Mouse (Mus musculus) heart, embryonic 15.5 days (tissue): Measurements from ENCODE around the gene Cir1. TPM values are rescaled to one million over a fixed set of nuclear protein-coding genes. Genes with fewer than 3 reads are reported as not detected.

Experiments
- ATAC-seq: fragments of 200-750 bp; cut with Nextera tagmentation; replicated peaks from 2 replicates; pipeline ENCODE4 v1.8.0; 2017; ENCODE audit warnings: low read depth, moderate TSS enrichment; ENCODE audit not compliant: insufficient number of reproducible peaks, insufficient read depth, low FRiP score
- H3K27ac ChIP-seq: fragments of 300-500 bp; sonication (generic); 2 replicates; pipeline ENCODE4 v1.5.1; 2015; ENCODE audit warnings: mild to moderate bottlenecking, inconsistent platforms
- H3K27me3 ChIP-seq: fragments of 300-500 bp; sonication (generic); 2 replicates; pipeline ENCODE4 v1.6.1; 2015; ENCODE audit warnings: inconsistent platforms
- H3K36me3 ChIP-seq: fragments of 300-500 bp; sonication (generic); 2 replicates; pipeline ENCODE4 v1.6.1; 2015; ENCODE audit warnings: mild to moderate bottlenecking, inconsistent platforms
- H3K4me1 ChIP-seq: fragments of 300-500 bp; sonication (generic); replicated peaks from 2 replicates; pipeline ENCODE4 v1.6.1; 2015; ENCODE audit warnings: inconsistent platforms
- H3K4me2 ChIP-seq: fragments of 300-500 bp; sonication (generic); 2 replicates; pipeline ENCODE4 v1.6.1; 2015; ENCODE audit warnings: inconsistent platforms, mild to moderate bottlenecking, moderate library complexity
- H3K4me3 ChIP-seq: fragments of 300-500 bp; sonication (generic); 2 replicates; pipeline ENCODE4 v1.5.1; 2015; ENCODE audit warnings: mild to moderate bottlenecking, inconsistent platforms
- H3K9ac ChIP-seq: fragments of 300-500 bp; sonication (generic); 2 replicates; pipeline ENCODE4 v1.6.1; 2015; ENCODE audit warnings: mild to moderate bottlenecking, inconsistent platforms
- H3K9me3 ChIP-seq: fragments of 300-500 bp; sonication (generic); replicated peaks from 2 replicates; pipeline ENCODE4 v1.6.1; 2016; ENCODE audit warnings: inconsistent platforms
- WGBS: fragments of 180-500 bp; shearing (Covaris S2); methylation state at CpG from one replicate; pipeline ENCODE4 v1.1.7; 2015; ENCODE audit warnings: mixed read lengths; 5-methylcytosine and 5-hydroxymethylcytosine counted together
- polyA plus RNA-seq: library from polyadenylated mRNA; unstranded; fragments of >200 nt; fragmentation: Nextera tagmentation; extraction: Ambion mirVana; gene quantifications from 2 replicates; pipeline ENCODE4 v1.2.1, GENCODE M21; 2015

The Cir1 gene
- polyA plus RNA-seq, 1 experiment from 2014 or later, result 16.7 TPM

GRCm38 (mm10) chr2:73278131-73278854 lies 34.2 kb downstream of the Cir1 start:
- H3K27ac ChIP-seq, result no peak overlapping the region
- ATAC-seq, result no peak
- WGBS, result 5% methylated on average over 20 of the region's 20 CpGs

GRCm38 (mm10) chr2:73277709-73278075 lies 34.8 kb downstream of the Cir1 start:
- no peak for ATAC-seq
- Histone ChIP-seq H3K27ac (no peak overlapping the region), H3K27me3 (peaks cover 84% of the 10 kb centered on the region), H3K9me3 (no peaks in the 10 kb centered on the region), H3K4me2 (peak overlapping the region; percentile 28; the same call in 1 of the 2 replicates), H3K4me3 (peak overlapping the region; percentile 4; the same call in 1 of the 2 replicates), H3K36me3 (no peaks in the 10 kb centered on the region), H3K9ac (no peak overlapping the region), H3K4me1 (peaks cover 56% of the 10 kb centered on the region)
- WGBS, result 8% methylated on average over 18 of the region's 18 CpGs

More at GRCm38 (mm10) chr2:73278131-73278854, 34.2 kb downstream of the Cir1 start:
- Histone ChIP-seq H3K4me2 (peak overlapping the region; percentile 54), H3K9me3 (no peaks in the 10 kb centered on the region), H3K9ac (no peak overlapping the region), H3K27me3 (peaks cover 78% of the 10 kb centered on the region), H3K36me3 (no peaks in the 10 kb centered on the region), H3K4me3 (peak overlapping the region; percentile 34), H3K4me1 (peaks cover 50% of the 10 kb centered on the region)

- whole genome bisulfite sequencing, result 4% methylated on average over 38 of the region's 38 CpGs
- Histone ChIP-seq H3K4me2 (peak overlapping the region; percentile 28), H3K27ac (no peak overlapping the region), H3K4me3 (peak overlapping the region; percentile 4), H3K36me3 (no peaks in the 10 kb centered on the region), H3K9me3 (no peaks in the 10 kb centered on the region), H3K4me1 (peaks cover 60% of the 10 kb centered on the region), H3K27me3 (peaks cover 85% of the 10 kb centered on the region), H3K9ac (no peak overlapping the region)
- no peak for ATAC-seq
Observed at GRCm38 (mm10) chr2:73277021-73277708, 35.3 kb downstream of the Cir1 start.

- Histone ChIP-seq H3K27ac (no peak overlapping the region), H3K4me2 (no peak overlapping the region), H3K9ac (no peak overlapping the region), H3K4me3 (no peak overlapping the region), H3K27me3 (peaks cover 84% of the 10 kb centered on the region), H3K9me3 (no peaks in the 10 kb centered on the region), H3K36me3 (no peaks in the 10 kb centered on the region), H3K4me1 (peaks cover 68% of the 10 kb centered on the region)
- 5% methylated on average over 6 of the region's 6 CpGs for WGBS
- ATAC-seq, result no peak
Observed at GRCm38 (mm10) chr2:73276141-73276571, 36.3 kb downstream of the Cir1 start.

- Histone ChIP-seq H3K9ac (no peak overlapping the region), H3K4me2 (no peak overlapping the region), H3K27me3 (peaks cover 84% of the 10 kb centered on the region), H3K27ac (no peak overlapping the region), H3K4me1 (peaks cover 66% of the 10 kb centered on the region), H3K36me3 (no peaks in the 10 kb centered on the region), H3K9me3 (no peaks in the 10 kb centered on the region), H3K4me3 (no peak overlapping the region)
- WGBS, result 11% methylated on average over 8 of the region's 8 CpGs
- ATAC-seq, result no peak
Observed at GRCm38 (mm10) chr2:73275261-73276040, 37.0 kb downstream of the Cir1 start.

GRCm38 (mm10) chr2:73274119-73274920 lies 38.2 kb downstream of the Cir1 start:
- ATAC-seq, result 0 out of 2 replicates have a peak, but pooled peaks have one; percentile 7
- Histone ChIP-seq H3K36me3 (no peaks in the 10 kb centered on the region), H3K27ac (no peak overlapping the region), H3K4me2 (peak overlapping the region; percentile 73), H3K27me3 (peaks cover 84% of the 10 kb centered on the region), H3K9ac (no peak overlapping the region), H3K4me3 (peak overlapping the region; percentile 52), H3K4me1 (peaks cover 60% of the 10 kb centered on the region), H3K9me3 (no peaks in the 10 kb centered on the region)
- under 1% methylated on average over 88 of the region's 88 CpGs for WGBS

- 0 out of 2 replicates have a peak overlapping the region, but pooled peaks have one; percentile 14 for H3K9ac ChIP-seq
- peak overlapping the region; percentile 73 for H3K4me2 ChIP-seq
- H3K36me3 ChIP-seq, result no peaks in the 10 kb centered on the region
- WGBS, result under 1% methylated on average over 110 of the region's 110 CpGs
- peaks cover 83% of the 10 kb centered on the region for H3K27me3 ChIP-seq
- no peaks in the 10 kb centered on the region for H3K9me3 ChIP-seq
- peak overlapping the region; percentile 52 for H3K4me3 ChIP-seq
- peak; percentile 27; the same call in 1 of the 2 replicates for ATAC-seq
- H3K27ac ChIP-seq, result no peak overlapping the region
- H3K4me1 ChIP-seq, result peaks cover 52% of the 10 kb centered on the region
Observed at GRCm38 (mm10) chr2:73273249-73274118, 39.0 kb downstream of the Cir1 start.

GRCm38 (mm10) chr2:73272351-73273248 lies 39.9 kb downstream of the Cir1 start:
- WGBS, result 1% methylated on average over 54 of the region's 55 CpGs
- H3K9me3 ChIP-seq, result no peaks in the 10 kb centered on the region

GRCm38 (mm10) chr2:73271459-73272161 lies 40.9 kb downstream of the Cir1 start, which contains the start of gene Sp9:
TSS of gene Sp9 (plus strand) at chr2:73271925.
- H3K9ac ChIP-seq, result 0 out of 2 replicates have a peak within 1 kb of the TSS, but pooled peaks have one; percentile 7
- under 1% methylated on average over 48 of the region's 48 CpGs for WGBS
- no peak for ATAC-seq

More at GRCm38 (mm10) chr2:73272351-73273248, 39.9 kb downstream of the Cir1 start:
- H3K4me1 ChIP-seq, result peaks cover 49% of the 10 kb centered on the region
- H3K27ac ChIP-seq, result no peak overlapping the region
- ATAC-seq, result no peak
- peak overlapping the region; percentile 73 for H3K4me2 ChIP-seq
- H3K4me3 ChIP-seq, result peak overlapping the region; percentile 52
- H3K27me3 ChIP-seq, result peaks cover 86% of the 10 kb centered on the region
- no peaks in the 10 kb centered on the region for H3K36me3 ChIP-seq
- 0 out of 2 replicates have a peak overlapping the region, but pooled peaks have one; percentile 14 for H3K9ac ChIP-seq

More at GRCm38 (mm10) chr2:73271459-73272161, 40.9 kb downstream of the Cir1 start, which contains the start of gene Sp9:
- peak within 1 kb of the TSS; percentile 52 for H3K4me3 ChIP-seq
- H3K27me3 ChIP-seq, result peaks cover 86% of the 10 kb centered on the region
- H3K36me3 ChIP-seq, result no peaks in the 10 kb centered on the region
- H3K27ac ChIP-seq, result no peak within 1 kb of the TSS
- H3K4me2 ChIP-seq, result peak within 1 kb of the TSS; percentile 73
- peaks cover 41% of the 10 kb centered on the region for H3K4me1 ChIP-seq
- H3K9me3 ChIP-seq, result no peaks in the 10 kb centered on the region
